Mouse (Mus musculus): ENCODE measurements around the gene Hspa4. TPM values are rescaled to one million over a fixed set of nuclear protein-coding genes. Genes with fewer than 3 reads are reported as not detected.
"Not testable (repeated sequence)": the region's sequence is repeated elsewhere in the genome, so short reads cannot be mapped to it uniquely, and the experiment has no call there.

Gene Hspa4
- polyA plus RNA-seq, 1 experiment from 2014 or later, result 70.2 TPM

DNA sequence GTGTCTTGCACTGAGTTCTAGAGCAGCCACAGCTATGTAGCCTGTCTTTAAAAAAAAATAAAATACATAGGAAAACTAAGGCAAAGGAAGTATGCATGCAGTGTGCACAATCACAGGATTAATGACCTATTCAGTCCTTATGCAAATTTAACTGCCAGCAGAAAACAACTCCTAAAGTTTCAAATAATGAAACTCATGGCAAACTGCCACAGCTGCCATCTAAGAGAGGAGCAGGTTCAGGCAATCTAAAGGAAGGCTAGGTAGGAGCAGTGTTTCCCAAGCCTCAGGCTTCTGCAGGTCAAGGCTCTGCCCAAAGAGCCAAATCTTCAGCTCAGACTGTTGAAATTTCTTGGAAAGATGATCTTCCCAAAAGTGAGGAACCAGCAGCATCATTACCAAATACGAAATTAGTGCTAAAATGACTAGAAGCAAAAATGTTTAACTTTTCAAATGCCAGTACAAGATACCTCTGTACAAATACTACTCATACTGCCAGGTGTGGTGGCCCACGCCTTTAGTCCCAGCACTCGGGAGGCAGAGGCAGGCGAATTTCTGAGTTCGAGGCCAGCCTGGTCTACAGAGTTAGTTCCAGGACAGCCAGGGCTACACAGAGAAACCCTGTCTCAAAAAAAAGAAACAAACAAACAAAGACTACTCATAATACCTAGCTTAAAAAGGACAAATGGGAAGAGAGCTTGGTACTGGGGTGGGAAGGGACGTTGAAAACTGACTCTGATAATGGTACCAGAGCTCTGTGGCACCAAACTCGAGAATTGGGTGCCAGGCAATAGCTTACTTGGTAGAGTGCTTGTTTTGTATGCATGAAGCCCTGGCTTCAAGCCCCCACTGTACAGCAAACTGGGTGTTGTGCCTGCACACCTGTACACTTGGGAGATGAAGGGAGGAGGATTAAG lies 2.1 kb downstream of the Hspa4 start:
- WGBS, result 84% methylated on average over 7 of the region's 7 CpGs
- H3K9me3 ChIP-seq (ENCODE audit: control insufficient read depth, low read length), result no peaks in the 10 kb centered on the region
- H3K27ac ChIP-seq (ENCODE audit: low read length), result no peak overlapping the region
- peaks cover 22% of the 10 kb centered on the region for H3K4me1 ChIP-seq (replicated peaks; ENCODE audit: control insufficient read depth, insufficient read depth, low read length)
- no peaks in the 10 kb centered on the region for H3K36me3 ChIP-seq (ENCODE audit: control insufficient read depth, insufficient read depth, low read length)
- peak overlapping the region; percentile 96; the same call in 1 of the 2 replicates for H3K4me3 ChIP-seq (ENCODE audit: low read length)
- no peak overlapping the region for H3K9ac ChIP-seq (ENCODE audit: low read length)
- no peak for ATAC-seq (ENCODE audit: low read depth)
- no peaks in the 10 kb centered on the region for H3K27me3 ChIP-seq (ENCODE audit: control insufficient read depth, insufficient read depth, low read depth, low read length)
- H3K4me2 ChIP-seq (ENCODE audit: low read depth, low read length), result peak overlapping the region; percentile 70; the same call in 1 of the 2 replicates

DNA sequence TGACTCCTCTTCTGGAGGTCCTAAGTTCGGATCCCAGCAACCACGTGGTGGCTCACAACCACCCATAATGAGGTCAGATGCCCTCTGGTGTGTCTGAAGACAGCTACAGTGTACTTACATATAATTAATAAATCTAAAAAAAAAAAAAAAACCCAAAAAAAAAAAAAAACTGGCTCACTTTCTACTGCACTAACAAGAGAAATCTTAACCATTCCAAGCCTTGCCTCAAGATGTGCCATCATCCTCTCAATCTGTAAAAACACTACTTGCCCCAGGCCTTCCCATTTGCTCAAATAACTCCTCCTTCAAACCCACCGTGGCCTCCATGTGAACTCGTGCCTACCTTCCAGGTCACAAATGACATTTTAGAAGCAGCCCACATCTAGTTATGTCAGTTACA lies 3.4 kb downstream of the Hspa4 start:
- 65% methylated on average over 4 of the region's 4 CpGs for WGBS
- peaks cover 22% of the 10 kb centered on the region for H3K4me1 ChIP-seq (replicated peaks; ENCODE audit: control insufficient read depth, insufficient read depth, low read length)
- 0 out of 2 replicates have a peak, but pooled peaks cover 3% of the 10 kb centered on the region for H3K36me3 ChIP-seq (ENCODE audit: control insufficient read depth, insufficient read depth, low read length)
- no peak overlapping the region for H3K4me2 ChIP-seq (ENCODE audit: low read depth, low read length)
- no peaks in the 10 kb centered on the region for H3K27me3 ChIP-seq (ENCODE audit: control insufficient read depth, insufficient read depth, low read depth, low read length)
- H3K9me3 ChIP-seq (ENCODE audit: control insufficient read depth, low read length), result no peaks in the 10 kb centered on the region
- no peak overlapping the region for H3K9ac ChIP-seq (ENCODE audit: low read length)
- no peak overlapping the region for H3K27ac ChIP-seq (ENCODE audit: low read length)
- no peak overlapping the region for H3K4me3 ChIP-seq (ENCODE audit: low read length)
- no peak for ATAC-seq (ENCODE audit: low read depth)

DNA sequence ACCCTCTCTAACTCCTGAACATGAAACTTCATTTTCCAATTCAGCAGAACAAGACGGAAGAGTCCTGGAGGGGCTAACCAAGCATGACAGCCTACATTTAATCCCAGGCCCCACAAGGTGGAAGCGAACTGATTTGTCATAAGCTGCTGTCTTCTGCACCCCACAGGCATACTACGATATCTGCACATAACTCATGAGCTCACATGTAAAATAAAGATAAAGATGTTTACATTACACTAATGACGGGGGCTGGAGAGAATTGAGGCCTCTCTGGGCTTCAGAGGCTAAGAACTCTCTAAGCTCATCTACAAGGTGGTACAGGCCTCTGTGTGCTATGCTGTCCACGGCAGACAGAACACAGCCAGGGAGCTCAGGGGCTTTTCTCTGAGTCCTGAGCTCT lies 5.8 kb downstream of the Hspa4 start:
- Histone ChIP-seq H3K4me1 (replicated peaks; ENCODE audit: control insufficient read depth, insufficient read depth, low read length) (peaks cover 14% of the 10 kb centered on the region), H3K4me3 (ENCODE audit: low read length) (no peak overlapping the region), H3K9ac (ENCODE audit: low read length) (no peak overlapping the region), H3K4me2 (ENCODE audit: low read depth, low read length) (no peak overlapping the region), H3K27me3 (ENCODE audit: control insufficient read depth, insufficient read depth, low read depth, low read length) (no peaks in the 10 kb centered on the region), H3K36me3 (ENCODE audit: control insufficient read depth, insufficient read depth, low read length) (peaks cover 13% of the 10 kb centered on the region; the same call in 1 of the 2 replicates), H3K9me3 (ENCODE audit: control insufficient read depth, low read length) (no peaks in the 10 kb centered on the region), H3K27ac (ENCODE audit: low read length) (no peak overlapping the region)
- 46% methylated on average over 5 of the region's 5 CpGs for WGBS
- no peak for ATAC-seq (ENCODE audit: low read depth)

DNA sequence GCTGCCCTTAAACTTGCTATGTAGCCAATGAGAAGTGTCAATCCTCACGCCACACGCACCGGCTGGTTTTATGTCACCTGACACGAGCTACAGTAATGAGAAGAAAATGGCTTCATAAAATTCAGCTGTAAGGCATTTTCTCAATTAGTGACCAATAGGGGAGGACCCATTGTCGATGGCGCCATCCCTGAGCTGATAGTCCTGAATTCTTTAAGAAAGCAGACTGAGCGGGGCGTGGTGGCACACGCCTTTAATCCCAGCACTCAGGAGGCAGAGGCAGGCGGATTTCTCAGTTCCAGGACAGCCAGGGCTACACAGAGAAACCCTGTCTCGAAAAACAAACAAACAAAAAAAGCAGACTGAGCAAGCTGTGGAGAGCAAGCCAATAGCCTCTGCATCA lies 9.4 kb downstream of the Hspa4 start:
- ATAC-seq (ENCODE audit: low read depth), result no peak
- Histone ChIP-seq H3K27me3 (ENCODE audit: control insufficient read depth, insufficient read depth, low read depth, low read length) (no peaks in the 10 kb centered on the region), H3K4me3 (ENCODE audit: low read length) (no peak overlapping the region), H3K4me1 (replicated peaks; ENCODE audit: control insufficient read depth, insufficient read depth, low read length) (peaks cover 5% of the 10 kb centered on the region; the same call in 1 of the 2 replicates), H3K4me2 (ENCODE audit: low read depth, low read length) (no peak overlapping the region), H3K9me3 (ENCODE audit: control insufficient read depth, low read length) (no peaks in the 10 kb centered on the region), H3K36me3 (ENCODE audit: control insufficient read depth, insufficient read depth, low read length) (peaks cover 36% of the 10 kb centered on the region), H3K27ac (ENCODE audit: low read length) (no peak overlapping the region), H3K9ac (ENCODE audit: low read length) (no peak overlapping the region)
- WGBS, result 87% methylated on average over 11 of the region's 11 CpGs

DNA sequence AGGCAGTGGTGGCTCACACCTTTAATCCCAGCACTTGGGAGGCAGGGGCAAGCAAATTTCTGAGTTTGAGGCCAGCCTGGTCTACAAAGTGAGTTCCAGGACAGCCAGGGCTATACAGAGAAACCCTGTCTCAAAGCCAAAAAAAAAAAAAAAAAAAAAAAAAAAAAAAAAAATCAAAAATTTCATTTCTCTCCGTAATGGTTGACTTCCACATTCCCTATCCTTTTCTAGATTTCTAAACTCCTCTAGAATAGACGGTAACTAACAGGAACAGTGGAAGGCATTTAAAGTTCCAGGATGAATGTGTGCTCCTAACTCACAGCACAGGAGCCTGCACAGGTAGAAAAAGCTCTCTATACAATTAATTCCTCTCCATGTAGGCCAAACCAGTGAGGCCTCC lies 10.1 kb downstream of the Hspa4 start:
- not testable (repeated sequence) for H3K27me3 ChIP-seq (ENCODE audit: control insufficient read depth, insufficient read depth, low read depth, low read length); H3K4me1 ChIP-seq (replicated peaks; ENCODE audit: control insufficient read depth, insufficient read depth, low read length); H3K9me3 ChIP-seq (ENCODE audit: control insufficient read depth, low read length); H3K4me2 ChIP-seq (ENCODE audit: low read depth, low read length); H3K4me3 ChIP-seq (ENCODE audit: low read length); ATAC-seq (ENCODE audit: low read depth); H3K27ac ChIP-seq (ENCODE audit: low read length); H3K9ac ChIP-seq (ENCODE audit: low read length)
- 89% methylated on average over 2 of the region's 2 CpGs for WGBS
- peaks cover 41% of the 10 kb centered on the region for H3K36me3 ChIP-seq (ENCODE audit: control insufficient read depth, insufficient read depth, low read length)

DNA sequence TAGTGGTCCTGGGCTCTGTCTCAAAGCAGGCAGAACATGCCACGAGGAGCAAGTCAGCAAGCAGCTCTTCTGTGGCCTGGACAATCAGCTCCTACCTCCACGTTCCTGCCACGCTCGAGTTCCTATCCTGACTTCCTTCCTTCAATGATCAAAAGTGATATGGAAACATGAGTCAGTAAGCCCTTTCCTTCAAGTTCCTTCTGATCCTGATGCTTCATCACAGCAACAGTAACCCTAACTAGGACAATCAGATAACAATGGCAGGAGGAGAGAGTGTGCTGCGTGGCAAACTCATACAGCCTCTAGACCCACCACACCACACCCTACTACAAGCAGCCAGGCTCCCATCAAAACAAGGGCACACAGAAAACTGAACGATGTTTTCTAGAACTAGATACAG lies 14.4 kb downstream of the Hspa4 start:
- no peaks in the 10 kb centered on the region for H3K9me3 ChIP-seq (ENCODE audit: control insufficient read depth, low read length)
- H3K4me2 ChIP-seq (ENCODE audit: low read depth, low read length), result no peak overlapping the region
- H3K36me3 ChIP-seq (ENCODE audit: control insufficient read depth, insufficient read depth, low read length), result peaks cover 50% of the 10 kb centered on the region
- WGBS, result 78% methylated on average over 6 of the region's 6 CpGs
- no peak for ATAC-seq (ENCODE audit: low read depth)
- no peak overlapping the region for H3K4me3 ChIP-seq (ENCODE audit: low read length)
- no peaks in the 10 kb centered on the region for H3K27me3 ChIP-seq (ENCODE audit: control insufficient read depth, insufficient read depth, low read depth, low read length)
- no peaks in the 10 kb centered on the region for H3K4me1 ChIP-seq (replicated peaks; ENCODE audit: control insufficient read depth, insufficient read depth, low read length)
- no peak overlapping the region for H3K9ac ChIP-seq (ENCODE audit: low read length)
- H3K27ac ChIP-seq (ENCODE audit: low read length), result no peak overlapping the region

DNA sequence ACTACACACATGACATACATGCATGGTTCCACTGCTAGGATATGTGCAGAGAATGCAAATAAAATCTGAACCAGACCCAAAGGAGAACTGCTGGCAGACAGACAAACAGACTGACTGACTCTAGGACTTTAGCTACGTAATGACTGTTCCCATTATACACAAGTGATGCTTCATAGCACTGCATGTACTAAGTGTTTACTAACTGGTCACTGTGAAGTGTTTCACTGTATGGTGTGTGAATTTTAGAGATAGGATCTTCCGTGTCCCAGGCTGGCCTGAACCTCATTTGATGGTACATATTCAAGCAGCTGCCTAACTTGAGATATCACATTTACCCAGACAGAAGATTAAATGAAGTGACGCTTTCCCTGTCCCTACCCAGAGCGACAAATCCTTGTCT lies 21.8 kb downstream of the Hspa4 start:
- H3K9ac ChIP-seq (ENCODE audit: low read length), result no peak overlapping the region
- no peaks in the 10 kb centered on the region for H3K9me3 ChIP-seq (ENCODE audit: control insufficient read depth, low read length)
- H3K36me3 ChIP-seq (ENCODE audit: control insufficient read depth, insufficient read depth, low read length), result peaks cover 27% of the 10 kb centered on the region
- H3K4me2 ChIP-seq (ENCODE audit: low read depth, low read length), result no peak overlapping the region
- H3K27me3 ChIP-seq (ENCODE audit: control insufficient read depth, insufficient read depth, low read depth, low read length), result no peaks in the 10 kb centered on the region
- WGBS, result 76% methylated on average over 4 of the region's 4 CpGs
- ATAC-seq (ENCODE audit: low read depth), result no peak
- H3K4me3 ChIP-seq (ENCODE audit: low read length), result no peak overlapping the region
- no peak overlapping the region for H3K27ac ChIP-seq (ENCODE audit: low read length)
- no peaks in the 10 kb centered on the region for H3K4me1 ChIP-seq (replicated peaks; ENCODE audit: control insufficient read depth, insufficient read depth, low read length)

DNA sequence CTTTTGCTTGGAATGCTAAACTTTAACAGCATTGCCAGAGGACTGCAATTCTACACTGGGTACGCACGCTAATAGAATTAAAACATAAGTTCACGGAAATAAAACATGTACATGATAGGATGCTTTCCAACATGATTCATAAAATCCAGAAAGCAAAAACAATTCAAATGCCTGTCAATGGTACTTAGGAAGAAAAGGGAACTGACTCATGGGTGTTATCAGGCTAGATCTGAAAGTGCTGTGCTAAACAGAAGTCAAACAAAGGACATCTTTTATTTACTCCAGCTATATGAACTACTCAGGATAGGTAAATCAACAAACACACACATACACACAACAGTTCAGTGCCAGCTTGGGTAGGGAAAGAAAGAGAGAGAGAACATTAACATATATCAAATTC lies 24.9 kb downstream of the Hspa4 start:
- 92% methylated on average over 3 of the region's 3 CpGs for WGBS
- Histone ChIP-seq H3K4me2 (ENCODE audit: low read depth, low read length) (no peak overlapping the region), H3K4me1 (replicated peaks; ENCODE audit: control insufficient read depth, insufficient read depth, low read length) (no peaks in the 10 kb centered on the region), H3K27me3 (ENCODE audit: control insufficient read depth, insufficient read depth, low read depth, low read length) (no peaks in the 10 kb centered on the region), H3K4me3 (ENCODE audit: low read length) (no peak overlapping the region), H3K27ac (ENCODE audit: low read length) (no peak overlapping the region), H3K9me3 (ENCODE audit: control insufficient read depth, low read length) (no peaks in the 10 kb centered on the region), H3K9ac (ENCODE audit: low read length) (no peak overlapping the region), H3K36me3 (ENCODE audit: control insufficient read depth, insufficient read depth, low read length) (peaks cover 41% of the 10 kb centered on the region)
- no peak for ATAC-seq (ENCODE audit: low read depth)

DNA sequence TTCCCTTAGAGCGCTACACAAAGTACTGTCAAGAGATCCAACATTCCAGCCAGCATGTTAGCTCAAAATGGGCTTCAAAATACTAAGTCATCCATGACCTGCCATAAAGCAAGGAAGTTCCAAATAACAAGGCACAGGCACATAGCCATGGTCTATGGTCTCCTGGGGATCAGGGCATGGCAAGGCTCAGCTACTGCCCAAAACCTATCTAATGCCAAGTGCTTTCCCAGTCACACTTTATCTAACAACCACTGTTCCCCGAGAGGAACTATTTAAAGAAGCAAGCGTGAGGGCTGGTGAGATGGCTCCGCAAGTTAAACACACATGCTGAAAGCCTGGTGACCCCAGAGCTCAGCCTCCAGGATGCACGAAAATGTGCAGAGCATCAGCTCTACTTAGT lies 26.9 kb downstream of the Hspa4 start:
- Histone ChIP-seq H3K27ac (ENCODE audit: low read length) (no peak overlapping the region), H3K4me1 (replicated peaks; ENCODE audit: control insufficient read depth, insufficient read depth, low read length) (no peaks in the 10 kb centered on the region), H3K9ac (ENCODE audit: low read length) (no peak overlapping the region), H3K36me3 (ENCODE audit: control insufficient read depth, insufficient read depth, low read length) (peaks cover 55% of the 10 kb centered on the region), H3K27me3 (ENCODE audit: control insufficient read depth, insufficient read depth, low read depth, low read length) (no peaks in the 10 kb centered on the region), H3K4me3 (ENCODE audit: low read length) (no peak overlapping the region), H3K4me2 (ENCODE audit: low read depth, low read length) (no peak overlapping the region), H3K9me3 (ENCODE audit: control insufficient read depth, low read length) (no peaks in the 10 kb centered on the region)
- 85% methylated on average over 5 of the region's 5 CpGs for WGBS
- no peak for ATAC-seq (ENCODE audit: low read depth)

Measured in lung, embryonic 16.5 days (tissue).